Mouse (Mus musculus): ENCODE measurements at regions not wholly inside any gene's neighbourhood (a gene's known extent, or its start where the extent isn't known, plus 50 kb on each side); places are given as distances from the start of the nearest gene placed in this dataset.

DNA sequence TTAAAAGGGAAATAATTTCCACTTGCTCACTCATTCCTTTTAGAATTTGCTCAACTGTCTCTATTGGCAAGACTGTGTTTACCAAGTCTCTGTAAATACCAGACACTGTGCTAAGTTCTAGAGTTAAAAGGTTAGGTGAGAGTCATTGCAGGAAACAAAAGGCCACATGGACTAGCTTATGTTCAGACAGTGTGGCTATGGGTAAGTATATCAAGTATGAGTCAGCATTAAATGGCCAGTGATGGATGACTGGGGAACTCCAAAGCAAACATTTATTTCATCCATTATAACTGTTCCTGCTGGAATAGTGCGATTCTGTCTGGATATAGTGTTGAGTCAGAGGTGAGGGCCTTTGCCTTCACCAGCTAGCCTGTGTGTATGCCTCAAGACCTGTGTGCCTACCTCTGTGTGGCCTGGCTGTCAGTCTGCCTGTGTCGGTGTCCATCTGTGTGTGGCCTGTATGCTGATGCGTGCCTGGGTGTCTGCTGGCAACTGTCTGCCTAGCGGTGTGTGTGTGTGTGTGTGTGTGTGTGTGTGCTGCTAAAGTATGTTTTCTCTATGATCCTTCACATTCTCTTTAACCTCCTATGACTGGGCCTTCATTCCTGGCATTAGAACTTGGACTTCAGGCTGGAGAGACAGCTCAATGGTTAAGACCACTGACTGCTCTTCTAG lies 77.6 kb upstream of the Eef1e1 start:
- TF ChIP-seq CTCF (IDR thresholded peaks at IDR 0.05; ENCODE audit: low read depth) (no peak), EP300 (IDR thresholded peaks at IDR 0.05; ENCODE audit: low read depth) (no peak)
